Comparison of ENCODE assay signal across 15 mouse cellular contexts in genomic region chr3:38194001-38194400, GRCm38 (mm10).
A peak's percentile ranks its signal among the peaks of the same experiment; 100 is the strongest.
DNase-seq lines count a peak whose midpoint lies in the region; ATAC-seq lines count a peak whose summit lies in the region.
"Had no signal": no experiment of that assay in that cellular context is flagged by ENCODE, and none has a peak within 500 bp of the region (broad histone marks: within the 10 kb centered on the region; RNA-seq: fewer than 3 reads in every experiment).

No protein-coding gene starts in this region.

- no peak overlapping the region for H3K4me2 ChIP-seq in hindbrain, embryonic 16.5 days (ENCODE audit: low read length)
- no peak overlapping the region for H3K4me2 ChIP-seq in hindbrain, embryonic 11.5 days (replicated peaks; ENCODE audit: low read depth, low read length)
- H3K4me2 ChIP-seq: limb, embryonic 13.5 days; neural tube, embryonic 15.5 days had no signal

- no peak overlapping the region for H3K27ac ChIP-seq in hindbrain, embryonic 16.5 days (ENCODE audit: low read depth, low read length)
- H3K27ac ChIP-seq in hindbrain, embryonic 11.5 days (ENCODE audit: low read depth, low read length), result no peak overlapping the region
- H3K27ac ChIP-seq: kidney, postnatal 0 days; limb, embryonic 13.5 days; neural tube, embryonic 15.5 days had no signal

- H3K27me3 ChIP-seq in hindbrain, embryonic 16.5 days (replicated peaks; ENCODE audit: control insufficient read depth, insufficient read depth, low read length), result no peaks in the 10 kb centered on the region
- H3K27me3 ChIP-seq in hindbrain, embryonic 11.5 days (ENCODE audit: control insufficient read depth, insufficient read depth, low read length), result no peaks in the 10 kb centered on the region
- H3K27me3 ChIP-seq: limb, embryonic 13.5 days; neural tube, embryonic 15.5 days had no signal

- H3K4me1 ChIP-seq in hindbrain, embryonic 16.5 days (ENCODE audit: control insufficient read depth, insufficient read depth, low read depth, low read length), result no peaks in the 10 kb centered on the region
- no peaks in the 10 kb centered on the region for H3K4me1 ChIP-seq in hindbrain, embryonic 11.5 days (replicated peaks; ENCODE audit: control insufficient read depth, insufficient read depth, low read length)
- H3K4me1 ChIP-seq: limb, embryonic 13.5 days; neural tube, embryonic 15.5 days had no signal

- no peaks in the 10 kb centered on the region for H3K36me3 ChIP-seq in hindbrain, embryonic 16.5 days (ENCODE audit: control insufficient read depth, insufficient read depth, low read length)
- H3K36me3 ChIP-seq in hindbrain, embryonic 11.5 days (ENCODE audit: control insufficient read depth, insufficient read depth, low read length), result no peaks in the 10 kb centered on the region
- H3K36me3 ChIP-seq: limb, embryonic 13.5 days; neural tube, embryonic 15.5 days had no signal

- no peak overlapping the region for H3K4me3 ChIP-seq in hindbrain, embryonic 16.5 days (ENCODE audit: low read length)
- no peak overlapping the region for H3K4me3 ChIP-seq in hindbrain, embryonic 11.5 days (ENCODE audit: low read depth, low read length)
- H3K4me3 ChIP-seq: limb, embryonic 13.5 days; neural tube, embryonic 15.5 days had no signal

- 43% methylated on average over 4 of the region's 4 CpGs for WGBS in hindbrain, embryonic 16.5 days
- 92% methylated on average over 4 of the region's 4 CpGs for WGBS in hindbrain, embryonic 11.5 days

- no peak overlapping the region for H3K9ac ChIP-seq in hindbrain, embryonic 16.5 days (ENCODE audit: low read depth, low read length)
- H3K9ac ChIP-seq in hindbrain, embryonic 11.5 days (ENCODE audit: low read depth, low read length), result no peak overlapping the region
- H3K9ac ChIP-seq: limb, embryonic 13.5 days; neural tube, embryonic 15.5 days had no signal

- no peak for DNase-seq in hindbrain, embryonic 11.5 days (ENCODE audit: low spot score)
- peak; percentile 74 for DNase-seq in gastrocnemius, adult 18-20 months (ENCODE audit: low spot score)
- peak; percentile 44 for DNase-seq in heart, adult 8-10 months (ENCODE audit: low spot score)
- peak; percentile 56 for DNase-seq in lung, postnatal 36 days
- no peak for DNase-seq in ovary, postnatal 36 days (ENCODE audit: low spot score)
- DNase-seq: cerebellum, adult 2 months; right cerebral cortex, postnatal 25 days; thymus, postnatal 25 days had no signal

- H3K9me3 ChIP-seq in hindbrain, embryonic 16.5 days (ENCODE audit: control insufficient read depth, low read length), result no peaks in the 10 kb centered on the region
- H3K9me3 ChIP-seq in hindbrain, embryonic 11.5 days (ENCODE audit: control insufficient read depth, low read length), result no peaks in the 10 kb centered on the region
- H3K9me3 ChIP-seq: limb, embryonic 13.5 days; neural tube, embryonic 15.5 days had no signal

- peak; percentile 58 for ATAC-seq in hindbrain, embryonic 16.5 days
- ATAC-seq in hindbrain, embryonic 11.5 days (ENCODE audit: low FRiP score), result no peak
- no peak for ATAC-seq in inflammation-experienced regulatory T-cells, adult 6 months
- ATAC-seq: activated CD4-positive, CD25-positive, alpha-beta regulatory T cell, adult 4 months; midbrain, embryonic 16.5 days had no signal

Comparison
In these comparisons a context has a peak if more than half of its experiments do, and no peak if none do; other contexts are left out.
1. DNase-seq: peak in gastrocnemius, adult 18-20 months (single experiment), heart, adult 8-10 months (single experiment) and lung, postnatal 36 days (single experiment); none in hindbrain, embryonic 11.5 days (single experiment) and ovary, postnatal 36 days (single experiment).